In the genomic region with DNA sequence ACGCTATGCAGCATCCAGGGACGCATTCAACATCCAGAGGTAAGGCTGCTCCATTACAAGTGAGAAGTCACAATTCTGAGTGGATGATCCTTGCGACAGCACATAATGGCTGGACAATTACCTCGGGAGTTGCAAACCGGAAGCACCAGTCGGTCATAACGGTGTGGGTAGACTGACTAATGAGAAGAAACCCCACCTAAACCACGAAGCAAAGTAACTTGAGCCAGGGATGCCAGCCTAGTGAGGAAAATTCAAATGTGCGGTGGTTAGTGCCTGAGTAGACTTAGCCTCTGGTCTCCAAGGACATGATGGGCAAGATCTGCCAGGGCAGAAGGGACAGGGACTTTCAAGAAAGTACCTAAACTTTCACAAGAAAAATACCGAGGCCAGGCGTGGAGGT, we compare ENCODE assay signal across 24 mouse cellular contexts.
"Had no signal": no experiment of that assay in that cellular context is flagged by ENCODE, and none has a peak within 500 bp of the region (broad histone marks: within the 10 kb centered on the region; RNA-seq: fewer than 3 reads in every experiment).

No protein-coding gene starts in this region.

- H3K9ac ChIP-seq: heart, embryonic 12.5 days; heart, embryonic 15.5 days; hindbrain, embryonic 12.5 days; hindbrain, embryonic 14.5 days; limb, embryonic 13.5 days; limb, embryonic 15.5 days; liver, embryonic 12.5 days; liver, embryonic 14.5 days had no signal

- H3K27me3 ChIP-seq: heart, embryonic 12.5 days; heart, embryonic 15.5 days; hindbrain, embryonic 12.5 days; limb, embryonic 13.5 days; limb, embryonic 15.5 days; liver, embryonic 12.5 days had no signal

- DNase-seq: gastrocnemius, postnatal 14 days; gastrocnemius, postnatal 36 days; heart, adult 11 months; heart, postnatal 14 days; heart, postnatal 36 days; kidney, adult 11 months; kidney, adult 8-10 months; kidney, postnatal 10 days; kidney, postnatal 25 days; kidney, postnatal 4 days; layer of hippocampus, postnatal 36 days; left cerebral cortex, postnatal 4 days had no signal

- H3K27ac ChIP-seq: heart, embryonic 15.5 days; hindbrain, embryonic 12.5 days; hindbrain, embryonic 14.5 days; layer of hippocampus, adult 2 months; limb, embryonic 13.5 days; limb, embryonic 15.5 days; liver, embryonic 12.5 days; liver, embryonic 14.5 days had no signal

- H3K9me3 ChIP-seq: heart, embryonic 15.5 days; limb, embryonic 15.5 days had no signal

- H3K4me2 ChIP-seq: heart, embryonic 12.5 days; heart, embryonic 15.5 days; hindbrain, embryonic 12.5 days; hindbrain, embryonic 14.5 days; limb, embryonic 13.5 days; limb, embryonic 15.5 days; liver, embryonic 12.5 days had no signal

- ATAC-seq: hindbrain, embryonic 16.5 days; intestine, embryonic 16.5 days; liver, embryonic 12.5 days had no signal

- H3K4me3 ChIP-seq: heart, embryonic 10.5 days; heart, embryonic 12.5 days; heart, embryonic 15.5 days; hindbrain, embryonic 12.5 days; layer of hippocampus, adult 2 months; limb, embryonic 13.5 days; limb, embryonic 15.5 days; liver, embryonic 12.5 days had no signal

- H3K4me1 ChIP-seq: hindbrain, embryonic 12.5 days; limb, embryonic 13.5 days had no signal

- H3K36me3 ChIP-seq: heart, embryonic 10.5 days; heart, embryonic 12.5 days; heart, embryonic 15.5 days; hindbrain, embryonic 12.5 days; limb, embryonic 13.5 days; limb, embryonic 15.5 days; liver, embryonic 12.5 days had no signal
